Mouse (Mus musculus): ENCODE data around the gene Car5a.

- no peak for TF ChIP-seq CTCF (conservative IDR thresholded peaks at IDR 0.05; ENCODE audit: low read length)
- no peak for TF ChIP-seq POU5F1 (IDR thresholded peaks at IDR 0.05; ENCODE audit: borderline replicate concordance, low read length)
- no peak for TF ChIP-seq NANOG (IDR thresholded peaks at IDR 0.05; ENCODE audit: borderline replicate concordance, low read length)
Measured at GRCm38 (mm10) chr8:121943057-121943540, 1.6 kb downstream of the Car5a start.

Measured in E14TG2a.4 (cell line).